Comparison of ENCODE assay signal across 10 mouse cellular contexts in genomic region chr1:51265118-51265800, GRCm38 (mm10). TPM values are rescaled to one million over a fixed set of nuclear protein-coding genes. Genes with fewer than 3 reads are reported as not detected.
DNase-seq lines count a peak whose midpoint lies in the region; ATAC-seq and TF ChIP-seq lines count a peak whose summit lies in the region.
"Had no signal": no experiment of that assay in that cellular context is flagged by ENCODE, and none has a peak within 500 bp of the region (broad histone marks: within the 10 kb centered on the region; RNA-seq: fewer than 3 reads in every experiment).

No protein-coding gene starts in this region.

- no peak for DNase-seq in forebrain, postnatal 0 days
- no peak for DNase-seq in forebrain, embryonic 14.5 days (ENCODE audit: low spot score)
- peak; percentile 44 for DNase-seq in embryo, embryonic 11 days
- peak; percentile 44 for DNase-seq in kidney, adult 11 months
- no peak for DNase-seq in B cell, adult 2 months

- no peak for TF ChIP-seq CTCF in forebrain, postnatal 0 days (IDR thresholded peaks at IDR 0.05; ENCODE audit: low read depth)

- H3K4me1 ChIP-seq in forebrain, postnatal 0 days (ENCODE audit: insufficient read depth): 0 out of 2 replicates have a peak, but pooled peaks cover 8% of the 10 kb centered on the region
- H3K4me1 ChIP-seq in forebrain, embryonic 14.5 days (ENCODE audit: control insufficient read depth, insufficient read depth, low read length): no peaks in the 10 kb centered on the region
- peaks cover 51% of the 10 kb centered on the region for H3K4me1 ChIP-seq in lung, embryonic 15.5 days
- 0 out of 2 replicates have a peak, but pooled peaks cover 2% of the 10 kb centered on the region for H3K4me1 ChIP-seq in midbrain, embryonic 13.5 days (replicated peaks)

- H3K9me3 ChIP-seq in forebrain, postnatal 0 days (ENCODE audit: low read length): no peaks in the 10 kb centered on the region
- no peaks in the 10 kb centered on the region for H3K9me3 ChIP-seq in forebrain, embryonic 14.5 days (replicated peaks; ENCODE audit: control insufficient read depth, low read length)
- no peaks in the 10 kb centered on the region for H3K9me3 ChIP-seq in lung, embryonic 15.5 days
- no peaks in the 10 kb centered on the region for H3K9me3 ChIP-seq in midbrain, embryonic 13.5 days
- H3K9me3 ChIP-seq: neural tube, embryonic 12.5 days had no signal

- no peaks in the 10 kb centered on the region for H3K36me3 ChIP-seq in forebrain, postnatal 0 days (ENCODE audit: insufficient read depth)
- H3K36me3 ChIP-seq in forebrain, embryonic 14.5 days (ENCODE audit: control insufficient read depth, insufficient read depth, low read length): no peaks in the 10 kb centered on the region
- H3K36me3 ChIP-seq in lung, embryonic 15.5 days: no peaks in the 10 kb centered on the region
- no peaks in the 10 kb centered on the region for H3K36me3 ChIP-seq in midbrain, embryonic 13.5 days
- H3K36me3 ChIP-seq: neural tube, embryonic 12.5 days had no signal

- peak overlapping the region; percentile 23; the same call in 1 of the 2 replicates for H3K27ac ChIP-seq in forebrain, postnatal 0 days (ENCODE audit: low read depth, low read length)
- no peak overlapping the region for H3K27ac ChIP-seq in forebrain, embryonic 14.5 days (ENCODE audit: low read depth, low read length)
- peak overlapping the region; percentile 86 for H3K27ac ChIP-seq in lung, embryonic 15.5 days
- no peak overlapping the region for H3K27ac ChIP-seq in midbrain, embryonic 13.5 days
- H3K27ac ChIP-seq: neural tube, embryonic 12.5 days had no signal

- WGBS in forebrain, postnatal 0 days: 59% methylated on average over 5 of the region's 5 CpGs
- WGBS in forebrain, embryonic 14.5 days: 70% methylated on average over 5 of the region's 5 CpGs
- 11% methylated on average over 5 of the region's 5 CpGs for WGBS in lung, embryonic 15.5 days
- WGBS in midbrain, embryonic 13.5 days: 62% methylated on average over 5 of the region's 5 CpGs

- ATAC-seq in forebrain, postnatal 0 days: no peak
- ATAC-seq in forebrain, embryonic 14.5 days: no peak
- ATAC-seq in lung, embryonic 15.5 days (ENCODE audit: borderline replicate concordance, extremely low read depth, low FRiP score, low TSS enrichment): peak; percentile 53
- no peak for ATAC-seq in megakaryocyte progenitor cell, adult 5-6 weeks (replicated peaks; ENCODE audit: poor library complexity)
- ATAC-seq in midbrain, embryonic 13.5 days: no peak

- no peaks in the 10 kb centered on the region for H3K27me3 ChIP-seq in forebrain, postnatal 0 days (ENCODE audit: insufficient read depth, low read length)
- no peaks in the 10 kb centered on the region for H3K27me3 ChIP-seq in forebrain, embryonic 14.5 days (replicated peaks; ENCODE audit: control insufficient read depth, insufficient read depth, low read length)
- no peaks in the 10 kb centered on the region for H3K27me3 ChIP-seq in lung, embryonic 15.5 days
- H3K27me3 ChIP-seq in midbrain, embryonic 13.5 days: no peaks in the 10 kb centered on the region
- H3K27me3 ChIP-seq: neural tube, embryonic 12.5 days had no signal

- no peak overlapping the region for H3K9ac ChIP-seq in forebrain, postnatal 0 days
- H3K9ac ChIP-seq in forebrain, embryonic 14.5 days (ENCODE audit: low read length): no peak overlapping the region
- no peak overlapping the region for H3K9ac ChIP-seq in lung, embryonic 15.5 days
- no peak overlapping the region for H3K9ac ChIP-seq in midbrain, embryonic 13.5 days (replicated peaks)
- H3K9ac ChIP-seq: neural tube, embryonic 12.5 days had no signal

- H3K4me2 ChIP-seq in forebrain, postnatal 0 days (ENCODE audit: low read depth): no peak overlapping the region
- H3K4me2 ChIP-seq in forebrain, embryonic 14.5 days (ENCODE audit: low read length): no peak overlapping the region
- no peak overlapping the region for H3K4me2 ChIP-seq in lung, embryonic 15.5 days
- no peak overlapping the region for H3K4me2 ChIP-seq in midbrain, embryonic 13.5 days (replicated peaks)
- H3K4me2 ChIP-seq: neural tube, embryonic 12.5 days had no signal

- H3K4me3 ChIP-seq in forebrain, postnatal 0 days (ENCODE audit: low read depth, low read length): no peak overlapping the region
- H3K4me3 ChIP-seq in forebrain, embryonic 14.5 days (ENCODE audit: low read depth, low read length): no peak overlapping the region
- no peak overlapping the region for H3K4me3 ChIP-seq in lung, embryonic 15.5 days
- no peak overlapping the region for H3K4me3 ChIP-seq in midbrain, embryonic 13.5 days (replicated peaks)
- H3K4me3 ChIP-seq: erythroblast, embryonic 14.5 days; neural tube, embryonic 12.5 days had no signal

RNA-seq across cellular contexts. Expression of gene Cavin2, which starts 23.7 kb away (rescaled TPM):
- total RNA-seq in forebrain, postnatal 0 days (2014; rRNA removed): 8.2 and 11.2 TPM in 2 replicates
- polyA plus RNA-seq in forebrain, postnatal 0 days (2015; fragmentation: Nextera tagmentation; extraction: Ambion mirVana): 6.4 and 7.1 TPM in 2 replicates
- polyA plus RNA-seq in forebrain, embryonic 14.5 days (2014; fragmentation: Nextera tagmentation; extraction: Ambion mirVana): 4.7 and 6.6 TPM in 2 replicates
- polyA plus RNA-seq in lung, embryonic 15.5 days (2015; fragmentation: Nextera tagmentation; extraction: Ambion mirVana): 144 and 152 TPM in 2 replicates
- total RNA-seq in megakaryocyte progenitor cell, adult 5-6 weeks (2015): 0.34 and 0.69 TPM in 2 replicates
- total RNA-seq in megakaryocyte progenitor cell, adult 5-6 weeks (2017): 0.33 and 0.37 TPM in 2 replicates
- polyA plus RNA-seq in midbrain, embryonic 13.5 days (2015; fragmentation: Nextera tagmentation; extraction: Ambion mirVana): 3.2 and 4.2 TPM in 2 replicates

Comparison
In these comparisons a context has a peak if more than half of its experiments do, and no peak if none do; other contexts are left out.
1. H3K27ac ChIP-seq: peak in forebrain, postnatal 0 days (single experiment) and lung, embryonic 15.5 days (single experiment); none in forebrain, embryonic 14.5 days (single experiment) and midbrain, embryonic 13.5 days (single experiment).
2. DNase-seq: peak in embryo, embryonic 11 days (single experiment) and kidney, adult 11 months (single experiment); none in forebrain, postnatal 0 days (single experiment), forebrain, embryonic 14.5 days (single experiment) and B cell, adult 2 months (0 of 2).
3. RNA of gene Cavin2, which starts 23.7 kb away (polyA plus RNA-seq): 144 to 152 TPM in lung, embryonic 15.5 days; 6.4 to 7.1 TPM in forebrain, postnatal 0 days, 4.7 to 6.6 TPM in forebrain, embryonic 14.5 days and 3.2 to 4.2 TPM in midbrain, embryonic 13.5 days; every median in the first group is over 10 times any median in the second.